Mouse (Mus musculus) intestine, postnatal 0 days (tissue): ENCODE measurements around the gene Pusl1. TPM values are rescaled to one million over a fixed set of nuclear protein-coding genes. Genes with fewer than 3 reads are reported as not detected.
A peak's percentile ranks its signal among the peaks of the same experiment; 100 is the strongest.

ENCODE experiments used
- ATAC-seq: fragments of 200-750 bp; cut with Nextera tagmentation; 2 replicates; pipeline ENCODE4 v1.8.0; 2017; ENCODE audit warnings: mild to moderate bottlenecking, moderate TSS enrichment, moderate library complexity
- H3K27ac ChIP-seq: fragments of 300-500 bp; sonication (generic); 2 replicates; pipeline ENCODE4 v1.5.1; 2014; ENCODE audit warnings: mild to moderate bottlenecking, low read depth, low read length, moderate library complexity
- H3K27me3 ChIP-seq: fragments of 300-500 bp; sonication (generic); replicated peaks from 2 replicates; pipeline ENCODE4 v1.6.1; 2014; ENCODE audit warnings: low read length, mixed read lengths; ENCODE audit not compliant: control insufficient read depth, insufficient read depth
- H3K36me3 ChIP-seq: fragments of 300-500 bp; sonication (generic); 2 replicates; pipeline ENCODE4 v1.6.1; 2014; ENCODE audit warnings: mild to moderate bottlenecking, moderate library complexity; ENCODE audit not compliant: control insufficient read depth, insufficient read depth
- H3K4me1 ChIP-seq: fragments of 300-500 bp; sonication (generic); replicated peaks from 2 replicates; pipeline ENCODE4 v1.6.1; 2014; ENCODE audit warnings: antibody characterized with exemption, low read length, mixed read lengths; ENCODE audit not compliant: control insufficient read depth, insufficient read depth
- H3K4me2 ChIP-seq: fragments of 300-500 bp; sonication (generic); replicated peaks from 2 replicates; pipeline ENCODE4 v1.6.1; 2014; ENCODE audit warnings: low read depth, mild to moderate bottlenecking, moderate library complexity
- H3K4me3 ChIP-seq: fragments of 300-500 bp; sonication (generic); 2 replicates; pipeline ENCODE4 v1.5.1; 2014; ENCODE audit warnings: low read depth, low read length
- H3K9ac ChIP-seq: fragments of 300-500 bp; sonication (generic); 2 replicates; pipeline ENCODE4 v1.6.1; 2014; ENCODE audit warnings: mild to moderate bottlenecking, low read depth, low read length
- H3K9me3 ChIP-seq: fragments of 300-500 bp; sonication (generic); 2 replicates; pipeline ENCODE4 v1.6.1; 2016; ENCODE audit warnings: mixed run types; ENCODE audit not compliant: control insufficient read depth
- CTCF ChIP-seq: sonication (generic); IDR thresholded peaks from 2 replicates; pipeline ENCODE4 v1.5.1; 2016; ENCODE audit warnings: low read depth, mild to moderate bottlenecking, control low read depth, antibody characterized with exemption, moderate library complexity
- WGBS: fragments of 180-500 bp; shearing (Covaris S2); extraction: QIAGEN DNeasy Blood & Tissue Kit; methylation state at CpG from one replicate; pipeline ENCODE4 v1.1.7; 2014; 5-methylcytosine and 5-hydroxymethylcytosine counted together
- polyA plus RNA-seq: library from polyadenylated mRNA; unstranded; fragments of >200 nt; fragmentation: Nextera tagmentation; extraction: Ambion mirVana; gene quantifications from 2 replicates; pipeline ENCODE4 v1.2.1, GENCODE M21; 2015

Pusl1 gene
- polyA plus RNA-seq, 1 experiment from 2014 or later, result 23.6 TPM

DNA sequence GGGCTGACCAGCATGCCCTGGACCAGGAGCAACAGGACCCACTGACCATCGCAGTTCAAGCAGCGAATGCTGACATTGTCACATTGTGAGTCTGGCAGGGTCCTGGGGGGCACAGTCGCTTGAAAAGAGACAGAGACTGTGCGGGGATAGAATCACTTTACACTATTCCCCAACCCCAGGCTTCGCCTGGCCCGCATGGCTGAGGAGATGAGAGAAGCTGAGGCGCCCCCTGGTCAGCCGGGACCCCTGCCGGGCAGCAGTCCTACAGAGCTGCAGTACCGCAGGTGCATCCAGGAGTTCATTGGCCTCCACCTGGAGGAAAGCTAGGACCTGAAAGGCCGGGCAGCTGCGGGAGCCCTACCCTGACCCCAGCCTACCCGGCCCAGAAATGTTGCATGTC, 14.1 kb upstream of the Pusl1 start:
- ATAC-seq, result no peak
- WGBS, result 86% methylated on average over 13 of the region's 13 CpGs
- Histone ChIP-seq H3K9ac (no peak overlapping the region), H3K4me2 (no peak overlapping the region), H3K27me3 (no peaks in the 10 kb centered on the region), H3K36me3 (peaks cover 43% of the 10 kb centered on the region; the same call in 1 of the 2 replicates), H3K4me3 (no peak overlapping the region), H3K4me1 (no peaks in the 10 kb centered on the region), H3K27ac (no peak overlapping the region), H3K9me3 (no peaks in the 10 kb centered on the region)
- no peak for TF ChIP-seq CTCF

- WGBS, result 91% methylated on average over 13 of the region's 13 CpGs
- peaks cover 52% of the 10 kb centered on the region; the same call in 1 of the 2 replicates for H3K36me3 ChIP-seq
Measured at GRCm38 (mm10) chr4:155904318-155905102, 12.9 kb upstream of the Pusl1 start.

DNA sequence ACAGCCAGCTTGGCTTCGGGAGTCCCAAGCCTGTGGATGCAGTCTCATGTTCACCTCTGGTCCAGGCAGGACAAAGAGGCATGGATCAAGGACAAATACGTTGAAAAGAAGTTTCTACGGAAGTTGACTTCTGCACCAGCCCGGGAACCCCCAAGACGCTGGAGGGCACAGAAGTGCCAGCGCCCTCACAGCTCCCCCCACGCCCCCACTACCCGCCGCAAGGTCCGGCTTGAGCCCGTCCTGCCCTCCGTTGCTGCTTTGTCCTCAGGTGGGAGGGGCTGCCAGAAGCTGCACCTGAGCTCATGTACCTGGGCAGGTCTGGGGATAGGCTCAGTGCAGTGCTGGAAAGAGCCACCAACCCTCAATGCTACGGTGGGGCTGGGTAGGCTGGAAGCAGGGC, 11.7 kb upstream of the Pusl1 start:
- TF ChIP-seq CTCF, result no peak

More at GRCm38 (mm10) chr4:155904318-155905102, 12.9 kb upstream of the Pusl1 start:
- ATAC-seq, result no peak
- Histone ChIP-seq H3K4me1 (no peaks in the 10 kb centered on the region), H3K4me3 (no peak overlapping the region), H3K27ac (no peak overlapping the region), H3K9me3 (no peaks in the 10 kb centered on the region), H3K4me2 (no peak overlapping the region), H3K9ac (no peak overlapping the region), H3K27me3 (no peaks in the 10 kb centered on the region)
- TF ChIP-seq CTCF, result peak; percentile 55

DNA sequence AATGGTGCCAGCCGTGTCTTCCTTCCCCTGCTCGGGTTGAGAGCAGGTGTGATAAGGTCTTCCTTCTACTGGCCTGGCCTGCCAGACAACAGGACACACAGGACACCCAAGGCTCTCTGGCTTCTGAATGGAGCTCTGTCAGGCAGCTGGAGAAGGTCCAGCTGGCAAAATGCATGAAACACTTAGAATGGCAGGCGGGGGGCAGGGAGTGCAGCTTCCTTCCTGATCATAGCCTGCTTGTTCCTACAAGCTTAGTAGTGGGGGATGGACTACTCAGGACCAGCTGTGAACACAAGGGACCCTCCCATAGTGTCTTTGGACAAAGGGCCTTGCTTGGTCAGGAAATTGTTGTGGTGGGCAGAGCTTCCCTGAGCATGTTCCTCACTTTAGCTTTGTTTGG, 9.6 kb upstream of the Pusl1 start:
- Histone ChIP-seq H3K4me1 (no peaks in the 10 kb centered on the region), H3K27me3 (no peaks in the 10 kb centered on the region), H3K27ac (no peak overlapping the region), H3K36me3 (peaks cover 75% of the 10 kb centered on the region), H3K9me3 (no peaks in the 10 kb centered on the region), H3K4me2 (no peak overlapping the region), H3K9ac (no peak overlapping the region), H3K4me3 (no peak overlapping the region)
- ATAC-seq, result no peak
- WGBS, result 63% methylated on average over 3 of the region's 3 CpGs
- TF ChIP-seq CTCF, result no peak

More for the DNA sequence above, 11.7 kb upstream of the Pusl1 start:
- WGBS, result 93% methylated on average over 13 of the region's 13 CpGs
- no peak overlapping the region for H3K4me3 ChIP-seq
- no peaks in the 10 kb centered on the region for H3K27me3 ChIP-seq
- H3K4me2 ChIP-seq, result no peak overlapping the region
- peaks cover 62% of the 10 kb centered on the region for H3K36me3 ChIP-seq
- H3K4me1 ChIP-seq, result no peaks in the 10 kb centered on the region
- no peak for ATAC-seq
- no peaks in the 10 kb centered on the region for H3K9me3 ChIP-seq
- H3K9ac ChIP-seq, result no peak overlapping the region
- H3K27ac ChIP-seq, result no peak overlapping the region

GRCm38 (mm10) chr4:155899355-155899754, 7.8 kb upstream of the Pusl1 start:
- no peak overlapping the region for H3K27ac ChIP-seq
- no peak overlapping the region for H3K4me3 ChIP-seq
- no peak for TF ChIP-seq CTCF
- H3K4me1 ChIP-seq, result peaks cover 4% of the 10 kb centered on the region; the same call in 1 of the 2 replicates
- H3K9me3 ChIP-seq, result no peaks in the 10 kb centered on the region
- no peak overlapping the region for H3K9ac ChIP-seq
- no peaks in the 10 kb centered on the region for H3K27me3 ChIP-seq
- 94% methylated on average over 7 of the region's 7 CpGs for WGBS
- no peak for ATAC-seq
- no peak overlapping the region for H3K4me2 ChIP-seq
- H3K36me3 ChIP-seq, result peaks cover 63% of the 10 kb centered on the region

DNA sequence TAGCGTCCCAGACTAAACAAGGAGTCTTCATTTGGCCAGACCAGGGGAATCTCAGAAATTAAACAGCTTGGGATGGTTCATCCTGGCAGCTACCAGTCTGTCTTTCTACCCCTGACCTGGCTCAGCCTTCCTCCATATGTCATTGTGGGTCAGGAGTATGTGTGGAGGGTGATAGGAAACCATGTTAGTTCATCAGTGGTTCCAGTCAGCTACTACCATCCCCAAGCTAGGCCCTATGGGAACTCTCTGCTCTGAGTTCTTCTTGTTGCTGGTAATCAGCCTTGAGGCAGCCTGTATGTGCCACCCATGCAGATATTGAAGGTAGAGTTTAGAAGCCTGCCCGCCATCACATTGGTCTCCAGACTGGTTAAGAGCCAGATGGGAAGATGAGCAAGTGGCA, 6.7 kb upstream of the Pusl1 start:
- peaks cover 59% of the 10 kb centered on the region for H3K36me3 ChIP-seq
- H3K4me1 ChIP-seq, result peaks cover 4% of the 10 kb centered on the region; the same call in 1 of the 2 replicates
- no peak for TF ChIP-seq CTCF
- ATAC-seq, result no peak
- H3K27me3 ChIP-seq, result no peaks in the 10 kb centered on the region
- no peak overlapping the region for H3K4me3 ChIP-seq
- no peak overlapping the region for H3K4me2 ChIP-seq
- WGBS, result 96% methylated on average over 2 of the region's 2 CpGs
- H3K27ac ChIP-seq, result no peak overlapping the region
- H3K9me3 ChIP-seq, result no peaks in the 10 kb centered on the region
- no peak overlapping the region for H3K9ac ChIP-seq
